Mouse (Mus musculus) liver, postnatal 0 days (tissue): ENCODE data around the gene Cct8. TPM values are rescaled to one million over a fixed set of nuclear protein-coding genes. Genes with fewer than 3 reads are reported as not detected.
"Not testable (repeated sequence)": the region's sequence is repeated elsewhere in the genome, so short reads cannot be mapped to it uniquely, and the experiment has no call there.

ENCODE experiments used
- ATAC-seq: fragments of 200-750 bp; cut with Nextera tagmentation; 2 replicates; pipeline ENCODE4 v1.8.0; 2017; ENCODE audit warnings: mild to moderate bottlenecking, moderate library complexity
- DNase-seq: peaks from one replicate; pipeline ENCODE4 v3.0.0-alpha.2; 2016
- H3K27ac ChIP-seq: fragments of 300-500 bp; sonication (generic); 2 replicates; pipeline ENCODE4 v1.5.1; 2014; ENCODE audit warnings: antibody characterized with exemption, moderate library complexity, mild to moderate bottlenecking, low read depth
- H3K27me3 ChIP-seq: fragments of 300-500 bp; sonication (generic); 2 replicates; pipeline ENCODE4 v1.6.1; 2014; ENCODE audit warnings: low read length, control low read depth, mixed read lengths; ENCODE audit not compliant: insufficient read depth
- H3K36me3 ChIP-seq: fragments of 300-500 bp; sonication (generic); replicated peaks from 2 replicates; pipeline ENCODE4 v1.6.1; 2014; ENCODE audit warnings: mild to moderate bottlenecking, control low read depth, low read length, moderate library complexity, mixed read lengths; ENCODE audit not compliant: insufficient read depth
- H3K4me1 ChIP-seq: fragments of 300-500 bp; sonication (generic); 2 replicates; pipeline ENCODE4 v1.6.1; 2014; ENCODE audit warnings: antibody characterized with exemption, mild to moderate bottlenecking, control low read depth; ENCODE audit not compliant: insufficient read depth
- H3K4me2 ChIP-seq: fragments of 300-500 bp; sonication (generic); 2 replicates; pipeline ENCODE4 v1.6.1; 2014; ENCODE audit warnings: low read depth, mild to moderate bottlenecking, low read length, moderate library complexity, mixed read lengths
- H3K4me3 ChIP-seq: fragments of 300-500 bp; sonication (generic); 2 replicates; pipeline ENCODE4 v1.5.1; 2014; ENCODE audit warnings: low read depth, low read length
- H3K9ac ChIP-seq: fragments of 300-500 bp; sonication (generic); replicated peaks from 2 replicates; pipeline ENCODE4 v1.6.1; 2014; ENCODE audit warnings: mild to moderate bottlenecking, moderate library complexity
- H3K9me3 ChIP-seq: fragments of 300-500 bp; sonication (generic); 2 replicates; pipeline ENCODE4 v1.6.1; 2016; ENCODE audit warnings: mild to moderate bottlenecking, control low read depth, low read length, mixed read lengths
- CTCF ChIP-seq: sonication (generic); IDR thresholded peaks from 2 replicates; pipeline ENCODE4 v1.5.1; 2016; ENCODE audit warnings: antibody characterized with exemption, low read depth
- EP300 ChIP-seq: IDR thresholded peaks from 2 replicates; pipeline ENCODE4 v1.6.1; 2016; ENCODE audit warnings: antibody characterized with exemption, low read depth, mild to moderate bottlenecking
- WGBS: fragments of 180-500 bp; shearing (Covaris S2); extraction: QIAGEN DNeasy Blood & Tissue Kit; methylation state at CpG from one replicate; pipeline ENCODE4 v1.1.7; 2014; ENCODE audit not compliant: insufficient replicate concordance; 5-methylcytosine and 5-hydroxymethylcytosine counted together
- polyA plus RNA-seq: library from polyadenylated mRNA; unstranded; fragments of >200 nt; fragmentation: Nextera tagmentation; extraction: Ambion mirVana; gene quantifications from 2 replicates; pipeline ENCODE4 v1.2.1, GENCODE M21; 2015

The Cct8 gene
- polyA plus RNA-seq, 1 experiment from 2014 or later, result 170 TPM

DNA sequence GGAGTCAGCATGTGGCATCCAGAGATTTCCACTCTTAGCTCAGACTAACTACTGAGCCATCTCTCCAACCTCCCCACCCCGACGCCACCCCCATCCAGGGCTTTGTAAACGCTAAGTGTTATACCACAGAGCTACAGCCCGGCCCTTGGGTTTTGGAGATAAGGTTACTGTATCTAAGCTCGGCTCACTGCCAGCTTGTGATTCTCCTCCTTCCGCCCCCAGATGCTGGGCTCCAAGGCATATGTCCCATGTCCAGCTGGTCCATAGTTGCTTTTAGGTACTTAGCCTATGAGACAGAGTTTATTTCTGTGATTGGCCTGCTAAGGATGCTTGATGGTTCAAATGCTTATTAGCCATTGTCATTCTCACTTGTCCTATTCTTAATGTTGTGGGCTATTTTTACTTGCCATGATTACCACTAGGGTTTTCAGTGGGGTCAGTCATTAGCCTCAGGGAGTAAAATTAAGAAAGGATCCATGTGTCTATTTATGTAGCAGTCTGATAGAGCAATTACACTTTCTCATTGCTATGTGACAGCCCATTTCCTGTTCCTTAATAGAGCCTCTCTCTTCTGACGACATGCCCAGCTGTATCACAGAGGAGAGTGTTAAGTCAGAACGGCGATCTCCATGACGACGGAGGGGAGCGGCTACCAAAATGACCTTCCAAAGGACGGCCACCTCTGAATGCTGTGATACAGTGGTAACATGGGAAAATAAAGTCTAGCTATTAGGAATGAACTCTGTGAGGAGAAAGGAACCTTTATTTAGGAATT is 5.8 kb upstream of the Cct8 start:
- Histone ChIP-seq H3K4me1 (peaks cover 10% of the 10 kb centered on the region), H3K9ac (no peak overlapping the region)

DNA sequence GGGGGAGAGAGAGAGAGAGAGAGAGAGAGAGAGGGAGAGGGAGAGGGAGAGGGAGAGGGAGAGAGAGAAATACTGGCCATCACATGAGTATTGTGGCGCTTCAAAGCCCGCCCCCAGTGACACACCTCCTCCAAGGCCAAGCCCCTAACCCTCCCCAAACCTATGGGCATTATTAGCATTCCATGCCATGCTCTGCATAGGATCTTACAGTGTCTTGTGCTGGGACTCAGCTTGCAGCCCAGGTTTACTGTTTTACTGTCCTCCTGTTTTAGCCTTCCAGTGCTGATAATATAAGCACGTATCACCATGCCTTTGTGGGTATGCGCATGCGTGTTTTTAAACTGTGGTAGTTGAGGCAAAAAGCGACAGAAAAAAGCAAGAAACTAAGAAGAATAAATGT is 3.9 kb upstream of the Cct8 start:
- peaks cover 16% of the 10 kb centered on the region for H3K4me1 ChIP-seq
- H3K4me3 ChIP-seq, result no peak overlapping the region
- no peaks in the 10 kb centered on the region for H3K9me3 ChIP-seq
- DNase-seq, result no peak
- no peaks in the 10 kb centered on the region for H3K36me3 ChIP-seq
- H3K27me3 ChIP-seq, result no peaks in the 10 kb centered on the region
- no peak overlapping the region for H3K9ac ChIP-seq
- H3K27ac ChIP-seq, result no peak overlapping the region
- no peak overlapping the region for H3K4me2 ChIP-seq
- TF ChIP-seq EP300, result no peak
- TF ChIP-seq CTCF, result no peak
- WGBS, result 79% methylated on average over 6 of the region's 6 CpGs
- no peak for ATAC-seq

More for the DNA sequence above, 5.8 kb upstream of the Cct8 start:
- H3K9me3 ChIP-seq, result no peaks in the 10 kb centered on the region
- DNase-seq (peak; percentile 18), ATAC-seq (peak; percentile 64)
- no peaks in the 10 kb centered on the region for H3K36me3 ChIP-seq
- TF ChIP-seq CTCF (no peak), EP300 (no peak)
- no peak overlapping the region for H3K27ac ChIP-seq
- H3K4me2 ChIP-seq, result no peak overlapping the region
- no peak overlapping the region for H3K4me3 ChIP-seq
- 47% methylated on average over 13 of the region's 13 CpGs for WGBS
- no peaks in the 10 kb centered on the region for H3K27me3 ChIP-seq

DNA sequence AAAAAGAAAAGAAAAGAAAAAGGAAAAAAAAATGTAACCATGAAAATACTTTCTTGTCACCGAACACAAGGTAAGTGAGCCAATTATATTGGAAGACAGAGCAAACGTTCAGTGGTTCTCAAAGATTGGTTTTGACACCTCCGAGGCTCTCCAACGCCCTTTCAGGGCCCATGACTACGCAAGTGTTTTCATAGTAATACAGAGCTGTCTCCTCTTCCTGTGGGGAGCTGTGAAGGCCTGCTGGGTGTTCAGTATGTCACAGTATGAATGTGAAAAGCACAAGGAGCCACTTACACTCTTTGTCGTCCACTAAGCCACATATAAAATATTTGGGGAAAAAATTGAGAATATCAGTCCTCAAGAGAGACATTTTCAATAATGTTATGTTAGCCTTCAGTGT is 1.5 kb upstream of the Cct8 start:
- H3K4me1 ChIP-seq, result peaks cover 22% of the 10 kb centered on the region
- no peak overlapping the region for H3K4me3 ChIP-seq
- DNase-seq, result no peak
- TF ChIP-seq CTCF (no peak), EP300 (no peak)
- no peaks in the 10 kb centered on the region for H3K9me3 ChIP-seq
- ATAC-seq, result no peak
- no peak overlapping the region for H3K27ac ChIP-seq
- H3K4me2 ChIP-seq, result peak overlapping the region; percentile 96; the same call in 1 of the 2 replicates
- H3K36me3 ChIP-seq, result peaks cover 13% of the 10 kb centered on the region
- 82% methylated on average over 6 of the region's 6 CpGs for WGBS
- H3K27me3 ChIP-seq, result no peaks in the 10 kb centered on the region
- no peak overlapping the region for H3K9ac ChIP-seq

DNA sequence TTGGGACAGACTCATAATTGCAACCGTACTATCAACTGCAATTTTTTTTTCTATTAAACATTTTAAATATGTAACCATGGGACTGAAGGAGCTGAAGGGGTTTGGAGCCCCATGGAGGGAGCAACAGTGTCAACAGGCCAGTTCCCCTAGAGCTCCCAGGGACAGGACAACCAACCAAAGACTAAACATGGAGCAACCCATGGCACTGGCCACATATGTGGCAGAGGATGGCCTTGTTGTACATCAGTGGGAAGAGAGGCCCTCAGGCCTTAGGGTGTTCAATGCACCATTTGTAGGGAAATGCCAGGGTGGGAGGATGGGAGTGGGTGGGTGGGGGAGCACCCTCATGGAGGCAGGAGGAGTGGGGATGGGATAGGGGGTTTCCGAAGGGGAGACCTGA is 1.1 kb upstream of the Cct8 start:
- peak overlapping the region; percentile 34; the same call in 1 of the 2 replicates for H3K27ac ChIP-seq
- WGBS, result 78% methylated on average over 2 of the region's 2 CpGs
- TF ChIP-seq CTCF (no peak), EP300 (no peak)

GRCm38 (mm10) chr16:87494955-87495655 is 568 bp downstream of the Cct8 start:
- H3K4me2 ChIP-seq, result peak overlapping the region; percentile 96
- TF ChIP-seq CTCF, result no peak
- DNase-seq (no peak), ATAC-seq (peak; percentile 44)
- H3K4me1 ChIP-seq, result peaks cover 17% of the 10 kb centered on the region
- peak overlapping the region; percentile 100 for H3K9ac ChIP-seq
- no peaks in the 10 kb centered on the region for H3K9me3 ChIP-seq
- peak overlapping the region; percentile 98 for H3K27ac ChIP-seq
- peaks cover 33% of the 10 kb centered on the region for H3K36me3 ChIP-seq
- peak overlapping the region; percentile 100 for H3K4me3 ChIP-seq
- WGBS, result under 1% methylated on average over 36 of the region's 39 CpGs
- H3K27me3 ChIP-seq, result no peaks in the 10 kb centered on the region

More for the DNA sequence above, 1.1 kb upstream of the Cct8 start:
- DNase-seq (no peak), ATAC-seq (no peak)
- no peaks in the 10 kb centered on the region for H3K9me3 ChIP-seq
- no peaks in the 10 kb centered on the region for H3K27me3 ChIP-seq
- peaks cover 22% of the 10 kb centered on the region for H3K4me1 ChIP-seq
- H3K36me3 ChIP-seq, result peaks cover 18% of the 10 kb centered on the region
- H3K4me2 ChIP-seq, result peak overlapping the region; percentile 96
- peak overlapping the region; percentile 44 for H3K9ac ChIP-seq
- H3K4me3 ChIP-seq, result peak overlapping the region; percentile 100

DNA sequence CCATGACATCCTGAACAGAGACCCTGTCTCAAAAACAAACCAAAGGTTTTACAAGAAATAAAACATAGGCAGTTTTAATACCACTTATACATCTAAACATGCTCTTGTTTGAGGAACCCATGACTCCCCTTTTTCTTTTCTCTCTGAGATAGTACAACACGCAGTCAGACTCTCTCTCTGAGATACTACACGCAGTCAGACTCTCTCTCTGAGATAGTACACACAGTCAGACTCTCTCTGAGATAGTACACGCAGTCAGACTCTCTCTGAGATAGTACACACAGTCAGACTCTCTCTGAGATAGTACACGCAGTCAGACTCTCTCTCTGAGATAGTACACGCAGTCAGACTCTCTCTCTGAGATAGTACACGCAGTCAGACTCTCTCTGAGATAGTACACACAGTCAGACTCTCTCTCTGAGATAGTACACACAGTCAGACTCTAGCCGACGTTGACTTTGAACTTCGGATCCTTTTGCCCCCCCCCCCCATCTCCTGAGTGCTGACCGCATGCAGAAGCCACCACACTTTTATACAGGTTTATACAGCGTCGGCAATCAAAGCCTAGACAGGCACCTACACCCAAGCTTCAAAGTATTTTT is 3.4 kb downstream of the Cct8 start:
- H3K4me1 ChIP-seq, result peaks cover 17% of the 10 kb centered on the region

More for the DNA sequence above, 3.4 kb downstream of the Cct8 start:
- H3K4me3 ChIP-seq, H3K27ac ChIP-seq, DNase-seq, H3K4me2 ChIP-seq, H3K9ac ChIP-seq, H3K27me3 ChIP-seq, ATAC-seq, H3K9me3 ChIP-seq: not testable (repeated sequence)
- H3K36me3 ChIP-seq, result peaks cover 57% of the 10 kb centered on the region
- WGBS, result 91% methylated on average over 12 of the region's 12 CpGs
